Mouse (Mus musculus) retina, embryonic 14.5 days (tissue): ENCODE results near the gene Fstl5.
A peak's percentile ranks its signal among the peaks of the same experiment; 100 is the strongest.
"Not testable (repeated sequence)": the region's sequence is repeated elsewhere in the genome, so short reads cannot be mapped to it uniquely, and the experiment has no call there.

Experiments
- DNase-seq: peaks from one replicate; pipeline ENCODE4 v3.0.0-alpha.2; 2015; ENCODE audit warnings: low spot score

Gene Fstl5

DNA sequence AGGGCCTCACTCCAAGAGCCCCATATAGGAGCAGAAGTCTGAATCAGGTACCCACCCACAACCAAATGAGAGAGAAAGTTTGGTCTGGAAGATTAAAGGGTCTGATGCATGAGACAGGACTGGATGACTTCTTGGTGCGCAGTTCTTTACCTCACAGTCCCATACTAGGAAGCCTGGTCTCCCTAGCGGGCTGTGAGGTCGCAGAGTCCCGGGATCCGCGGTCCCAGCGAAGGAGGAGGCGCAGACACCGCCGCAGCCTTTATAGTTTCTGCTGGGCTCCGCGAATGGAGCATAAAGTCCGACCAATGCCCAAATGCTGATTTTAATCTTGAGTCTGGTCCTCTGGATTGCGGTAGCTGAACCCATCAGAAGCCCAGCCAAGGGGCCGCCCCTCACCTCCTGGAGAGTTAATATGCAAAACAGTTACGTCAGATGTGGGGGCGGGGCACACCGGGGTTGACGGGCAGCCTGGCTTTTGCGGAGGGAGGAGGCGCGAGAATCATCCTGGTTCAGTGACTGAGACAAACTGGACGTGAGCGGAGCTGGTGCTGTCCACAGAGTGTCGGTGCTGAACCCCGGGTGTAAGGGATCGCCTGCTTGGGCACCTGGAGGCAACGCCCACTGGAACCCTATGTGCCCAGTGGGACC lies at the start of gene Fstl5:
Gene Fstl5 (plus strand): TSS at position 211 of the 648 bp plus-strand sequence.
- DNase-seq: peak; percentile 90

- no peak for DNase-seq
Measured at GRCm38 (mm10) chr3:76025523-76025922, 48.5 kb upstream of the Fstl5 start.

GRCm38 (mm10) chr3:76051124-76051523 lies 22.9 kb upstream of the Fstl5 start:
- DNase-seq: no peak

- DNase-seq: no peak
Measured at GRCm38 (mm10) chr3:76061996-76062395, 12.1 kb upstream of the Fstl5 start.

- DNase-seq: peak; percentile 94
Measured at GRCm38 (mm10) chr3:76067920-76068319, 6.2 kb upstream of the Fstl5 start.

GRCm38 (mm10) chr3:76072826-76073225 lies 1.2 kb upstream of the Fstl5 start:
- no peak for DNase-seq

- DNase-seq: no peak
Measured at GRCm38 (mm10) chr3:76140445-76140844, 66.4 kb downstream of the Fstl5 start.

GRCm38 (mm10) chr3:76147846-76148245 lies 73.8 kb downstream of the Fstl5 start:
- no peak for DNase-seq

- no peak for DNase-seq
Measured at GRCm38 (mm10) chr3:76238834-76239233, 164.8 kb downstream of the Fstl5 start.

GRCm38 (mm10) chr3:76251385-76251784 lies 177.3 kb downstream of the Fstl5 start:
- no peak for DNase-seq

GRCm38 (mm10) chr3:76292993-76293392 lies 218.9 kb downstream of the Fstl5 start:
- DNase-seq: no peak

DNA sequence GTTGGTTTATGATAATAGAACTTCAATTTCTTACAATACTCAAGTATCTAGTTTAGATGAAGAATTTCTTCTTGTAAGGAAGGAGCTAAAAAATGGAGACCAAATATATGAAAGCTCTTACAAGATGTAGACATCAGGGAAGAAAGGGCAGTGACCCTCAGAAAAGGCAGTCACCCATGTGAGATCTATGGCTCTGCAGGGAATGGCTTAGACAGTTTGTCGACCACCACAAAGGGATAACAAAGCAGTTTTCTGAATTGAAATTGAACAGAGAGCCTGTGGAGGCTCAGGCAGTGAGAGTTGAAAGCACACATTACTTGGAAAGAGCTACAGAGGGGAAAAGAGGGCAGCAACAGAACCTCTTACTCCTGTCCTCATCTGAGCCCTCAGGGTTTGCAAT lies 220.3 kb downstream of the Fstl5 start:
- DNase-seq: peak; percentile 41

DNA sequence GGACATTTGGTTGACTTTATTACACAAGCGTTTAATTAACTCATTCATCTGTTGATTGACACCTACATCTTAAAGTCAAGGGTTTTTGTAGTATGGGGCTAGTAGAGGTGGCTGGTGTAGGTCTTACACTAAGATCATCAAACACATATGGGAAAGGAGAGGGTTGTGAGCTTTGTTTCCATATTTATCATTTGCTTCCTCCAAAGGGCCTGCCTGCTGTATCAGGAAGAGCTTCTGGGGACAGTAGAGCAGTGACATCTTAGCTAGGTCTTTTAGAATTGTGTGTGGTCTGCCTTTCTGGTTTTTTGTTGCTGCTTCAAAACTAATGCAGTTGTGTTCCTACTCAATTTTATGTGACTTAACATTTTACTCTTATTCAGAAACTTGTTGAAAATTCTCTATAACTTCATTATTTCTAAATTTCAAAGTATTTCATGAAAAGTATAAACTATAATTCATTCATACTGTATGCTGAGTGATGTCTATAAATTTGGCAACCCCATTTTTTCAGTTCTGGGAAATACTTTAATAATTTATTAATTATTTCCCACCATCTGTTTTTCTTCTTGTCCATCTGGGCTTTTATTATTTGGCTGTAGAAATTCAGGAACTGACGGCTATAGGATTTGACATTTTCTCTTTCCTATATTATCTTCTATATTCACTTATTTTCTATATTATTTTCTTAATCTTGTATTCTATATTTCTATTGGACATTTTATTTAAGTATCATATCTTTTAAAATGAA lies 227.1 kb downstream of the Fstl5 start:
- DNase-seq: peak; percentile 11

DNA sequence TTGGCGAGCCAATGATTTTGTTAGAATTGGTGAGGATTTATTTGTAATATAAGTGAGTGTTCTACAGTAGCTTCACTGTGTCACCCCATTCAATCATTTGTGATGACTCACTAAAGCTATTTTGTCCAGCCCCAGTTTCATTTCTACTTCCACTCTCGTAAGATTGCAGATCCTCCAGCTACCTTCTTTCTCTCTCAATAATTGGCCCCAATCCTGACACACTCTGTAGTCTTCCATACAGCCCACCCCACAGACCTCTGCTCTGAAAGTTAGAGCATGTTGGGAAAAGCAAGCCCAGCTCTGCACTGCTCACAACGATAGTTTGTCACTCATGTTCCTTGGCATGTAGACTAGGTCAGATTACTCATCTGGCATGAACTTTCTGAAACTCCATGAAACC lies 242.9 kb downstream of the Fstl5 start:
- no peak for DNase-seq

DNA sequence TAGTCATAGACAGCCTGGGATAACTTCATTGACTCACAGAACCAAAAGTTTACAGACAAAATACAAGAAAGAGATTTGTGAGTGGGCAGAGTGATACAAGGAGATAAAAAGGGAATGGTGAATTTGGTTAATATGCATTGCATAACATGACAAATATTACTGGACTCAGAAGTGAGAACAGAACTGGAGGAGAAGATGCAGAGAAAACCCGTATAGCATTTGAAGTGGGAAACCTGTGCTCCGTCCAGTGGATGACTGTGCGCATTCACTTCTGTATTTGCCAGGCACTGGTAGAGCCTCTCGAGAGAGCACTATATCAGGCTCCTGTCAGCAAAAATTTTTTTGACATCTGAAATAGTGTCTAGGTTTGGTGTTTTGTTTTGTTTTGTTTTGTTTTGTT lies 245.5 kb downstream of the Fstl5 start:
- no peak for DNase-seq

- no peak for DNase-seq
Measured at GRCm38 (mm10) chr3:76322431-76322830, 248.4 kb downstream of the Fstl5 start.

DNA sequence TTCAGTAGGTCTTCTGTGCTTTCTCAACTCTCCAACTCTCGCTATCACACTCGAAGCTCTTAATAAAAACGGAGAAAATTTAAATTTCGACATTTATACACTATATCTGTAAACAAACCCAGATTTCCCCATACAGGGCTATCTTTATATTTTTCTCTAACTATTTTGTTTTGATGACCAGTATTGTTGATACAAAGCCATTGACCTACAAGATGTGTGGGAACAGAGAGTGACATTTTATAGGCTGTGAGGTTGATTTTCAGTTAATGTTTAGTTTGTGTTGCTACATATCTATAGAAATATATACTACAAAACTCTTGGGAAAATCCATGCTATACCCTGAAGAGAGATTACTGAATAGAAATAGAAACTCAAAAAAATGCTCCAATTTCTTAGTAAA lies 262.9 kb downstream of the Fstl5 start:
- no peak for DNase-seq

GRCm38 (mm10) chr3:76367000-76367399 lies 292.9 kb downstream of the Fstl5 start:
- no peak for DNase-seq

GRCm38 (mm10) chr3:76369910-76370309 lies 295.8 kb downstream of the Fstl5 start:
- no peak for DNase-seq

DNA sequence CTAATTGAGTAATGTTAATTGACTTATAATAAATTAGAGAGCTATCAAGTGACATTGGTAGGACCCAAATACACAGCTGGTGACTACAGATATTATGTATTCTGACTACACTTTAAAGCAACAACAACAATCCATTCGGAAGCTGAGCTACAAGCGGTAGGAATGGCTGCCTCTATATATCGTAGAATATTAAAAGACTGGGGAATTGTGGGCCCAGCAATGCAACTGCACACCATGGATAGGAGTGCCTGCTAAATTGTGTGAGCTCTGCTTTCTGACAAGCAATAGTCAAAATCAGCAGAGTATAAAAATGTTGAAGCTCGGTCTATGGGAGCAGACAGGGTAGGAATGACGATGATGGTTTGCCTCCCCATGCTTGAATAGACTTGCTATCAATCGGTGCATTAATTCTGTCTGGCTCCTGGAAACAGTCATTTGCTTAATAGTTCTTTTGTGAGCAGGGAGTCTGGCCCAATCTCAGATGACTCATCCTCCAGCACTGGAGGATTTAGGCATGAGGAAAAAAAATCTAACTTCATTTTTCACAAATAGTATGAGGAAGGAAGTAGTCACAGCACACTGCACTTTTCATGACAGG lies 354.8 kb downstream of the Fstl5 start:
- no peak for DNase-seq

DNA sequence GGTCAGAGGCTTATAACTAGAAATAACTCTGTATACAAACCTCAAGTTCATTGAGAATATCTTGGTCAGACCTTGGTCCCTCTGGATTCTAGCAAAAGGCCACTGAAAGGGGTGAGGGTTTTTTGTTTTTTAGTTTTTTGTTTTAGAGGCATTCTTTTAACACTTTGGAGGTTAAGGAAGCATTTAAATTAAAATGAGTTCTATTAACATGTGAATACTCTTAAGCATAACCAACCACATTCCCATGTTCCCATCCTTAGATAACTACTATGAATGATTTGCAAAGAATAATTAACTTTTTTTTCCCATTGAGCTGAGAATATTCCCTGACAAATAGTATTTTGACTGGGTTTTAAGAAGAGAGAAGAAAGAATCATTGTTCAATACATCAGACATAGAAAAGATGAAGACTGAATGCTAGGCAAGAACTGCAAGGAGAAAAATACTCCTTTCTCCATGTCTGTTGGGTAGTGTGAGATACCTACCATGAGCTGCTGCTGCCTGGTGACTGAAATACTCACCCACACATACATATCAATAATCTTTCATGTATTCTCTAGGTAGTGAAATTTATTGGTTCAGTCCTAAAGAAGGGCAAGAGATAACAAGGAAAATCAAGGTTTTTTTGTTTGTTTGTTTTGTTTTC lies 393.3 kb downstream of the Fstl5 start:
- no peak for DNase-seq

- no peak for DNase-seq
Measured at GRCm38 (mm10) chr3:76468147-76468546, 394.1 kb downstream of the Fstl5 start.

GRCm38 (mm10) chr3:76507891-76508290 lies 433.8 kb downstream of the Fstl5 start:
- not testable (repeated sequence) for DNase-seq
